Mouse (Mus musculus) thymus, postnatal 4 days (tissue): ENCODE measurements at regions not wholly inside any gene's neighbourhood (a gene's known extent, or its start where the extent isn't known, plus 50 kb on each side); places are given as distances from the start of the nearest gene placed in this dataset.

Source experiments
- DNase-seq: peaks from one replicate; pipeline ENCODE4 v3.0.0; 2021

GRCm38 (mm10) chr2:45593765-45594164 lies 476.6 kb upstream of the Zeb2 start:
- DNase-seq, result no peak

- no peak for DNase-seq
Measured at GRCm38 (mm10) chr2:45590980-45591379, 473.8 kb upstream of the Zeb2 start.

GRCm38 (mm10) chr2:45588248-45588647 lies 471.1 kb upstream of the Zeb2 start:
- no peak for DNase-seq

GRCm38 (mm10) chr2:45586588-45587200 lies 469.5 kb upstream of the Zeb2 start:
- DNase-seq, result no peak

GRCm38 (mm10) chr2:45581549-45581925 lies 464.3 kb upstream of the Zeb2 start:
- DNase-seq, result no peak

GRCm38 (mm10) chr2:45580838-45581548 lies 463.8 kb upstream of the Zeb2 start:
- DNase-seq, result no peak

- DNase-seq, result no peak
Measured at GRCm38 (mm10) chr2:45572906-45573305, 455.7 kb upstream of the Zeb2 start.

- DNase-seq, result no peak
Measured at GRCm38 (mm10) chr2:45554707-45555106, 437.5 kb upstream of the Zeb2 start.

GRCm38 (mm10) chr2:45541394-45541793 lies 424.2 kb upstream of the Zeb2 start:
- DNase-seq, result no peak

- DNase-seq, result no peak
Measured at GRCm38 (mm10) chr2:45538950-45539349, 421.8 kb upstream of the Zeb2 start.

- no peak for DNase-seq
Measured at GRCm38 (mm10) chr2:45537722-45538121, 420.5 kb upstream of the Zeb2 start.

- DNase-seq, result no peak
Measured at GRCm38 (mm10) chr2:45534806-45535205, 417.6 kb upstream of the Zeb2 start.

GRCm38 (mm10) chr2:45522310-45522709 lies 405.1 kb upstream of the Zeb2 start:
- DNase-seq, result no peak

GRCm38 (mm10) chr2:45519550-45520152 lies 402.5 kb upstream of the Zeb2 start:
- no peak for DNase-seq

GRCm38 (mm10) chr2:45514290-45515180 lies 397.3 kb upstream of the Zeb2 start:
- no peak for DNase-seq

GRCm38 (mm10) chr2:45512852-45513251 lies 395.7 kb upstream of the Zeb2 start:
- no peak for DNase-seq

GRCm38 (mm10) chr2:45511791-45512190 lies 394.6 kb upstream of the Zeb2 start:
- DNase-seq, result no peak

- DNase-seq, result no peak
Measured at GRCm38 (mm10) chr2:45504468-45504867, 387.3 kb upstream of the Zeb2 start.

GRCm38 (mm10) chr2:45493656-45494055 lies 376.5 kb upstream of the Zeb2 start:
- no peak for DNase-seq

- DNase-seq, result no peak
Measured at GRCm38 (mm10) chr2:45486530-45486929, 369.3 kb upstream of the Zeb2 start.

GRCm38 (mm10) chr2:45485477-45485876 lies 368.3 kb upstream of the Zeb2 start:
- DNase-seq, result no peak

- no peak for DNase-seq
Measured at GRCm38 (mm10) chr2:45480671-45481070, 363.5 kb upstream of the Zeb2 start.

GRCm38 (mm10) chr2:45475996-45476395 lies 358.8 kb upstream of the Zeb2 start:
- DNase-seq, result no peak
